Mouse (Mus musculus) hindbrain, embryonic 14.5 days (tissue): ENCODE results near the gene H1foo. TPM values are rescaled to one million over a fixed set of nuclear protein-coding genes. Genes with fewer than 3 reads are reported as not detected.

Source experiments
- ATAC-seq: fragments of 200-750 bp; cut with Nextera tagmentation; 2 replicates; pipeline ENCODE4 v1.8.0; 2017; ENCODE audit warnings: moderate number of reproducible peaks, mild to moderate bottlenecking, moderate TSS enrichment, moderate library complexity; ENCODE audit not compliant: low FRiP score
- DNase-seq: peaks from one replicate; pipeline ENCODE4 v3.0.0-alpha.2; 2015; ENCODE audit warnings: low spot score
- H3K27ac ChIP-seq: fragments of 300-500 bp; sonication (generic); 2 replicates; pipeline ENCODE4 v1.5.1; 2014; ENCODE audit warnings: mild to moderate bottlenecking, moderate library complexity
- H3K27me3 ChIP-seq: fragments of 300-500 bp; sonication (generic); 2 replicates; pipeline ENCODE4 v1.6.1; 2014; ENCODE audit warnings: mild to moderate bottlenecking, low read length, mixed read lengths; ENCODE audit not compliant: control insufficient read depth, insufficient read depth
- H3K36me3 ChIP-seq: fragments of 300-500 bp; sonication (generic); replicated peaks from 2 replicates; pipeline ENCODE4 v1.6.1; 2014; ENCODE audit not compliant: control insufficient read depth, insufficient read depth
- H3K4me1 ChIP-seq: fragments of 300-500 bp; sonication (generic); replicated peaks from 2 replicates; pipeline ENCODE4 v1.6.1; 2014; ENCODE audit warnings: antibody characterized with exemption, low read length, mixed read lengths; ENCODE audit not compliant: control insufficient read depth, insufficient read depth
- H3K4me2 ChIP-seq: fragments of 300-500 bp; sonication (generic); replicated peaks from 2 replicates; pipeline ENCODE4 v1.6.1; 2014; ENCODE audit warnings: mild to moderate bottlenecking, moderate library complexity
- H3K4me3 ChIP-seq: fragments of 300-500 bp; sonication (generic); replicated peaks from 2 replicates; pipeline ENCODE4 v1.5.1; 2014; ENCODE audit warnings: mild to moderate bottlenecking, low read length
- H3K9ac ChIP-seq: fragments of 300-500 bp; sonication (generic); 2 replicates; pipeline ENCODE4 v1.6.1; 2014
- H3K9me3 ChIP-seq: fragments of 300-500 bp; sonication (generic); 2 replicates; pipeline ENCODE4 v1.6.1; 2016; ENCODE audit warnings: low read length; ENCODE audit not compliant: control insufficient read depth
- WGBS: fragments of 180-500 bp; shearing (Covaris S2); extraction: QIAGEN DNeasy Blood & Tissue Kit; methylation state at CpG from one replicate; pipeline ENCODE4 v1.1.7; 2014; 5-methylcytosine and 5-hydroxymethylcytosine counted together
- polyA plus RNA-seq: library from polyadenylated mRNA; unstranded; fragments of >200 nt; fragmentation: Nextera tagmentation; extraction: Ambion mirVana; gene quantifications from 2 replicates; pipeline ENCODE4 v1.2.1, GENCODE M21; 2014

The H1foo gene
- polyA plus RNA-seq, 1 experiment from 2014 or later: not detected

DNA sequence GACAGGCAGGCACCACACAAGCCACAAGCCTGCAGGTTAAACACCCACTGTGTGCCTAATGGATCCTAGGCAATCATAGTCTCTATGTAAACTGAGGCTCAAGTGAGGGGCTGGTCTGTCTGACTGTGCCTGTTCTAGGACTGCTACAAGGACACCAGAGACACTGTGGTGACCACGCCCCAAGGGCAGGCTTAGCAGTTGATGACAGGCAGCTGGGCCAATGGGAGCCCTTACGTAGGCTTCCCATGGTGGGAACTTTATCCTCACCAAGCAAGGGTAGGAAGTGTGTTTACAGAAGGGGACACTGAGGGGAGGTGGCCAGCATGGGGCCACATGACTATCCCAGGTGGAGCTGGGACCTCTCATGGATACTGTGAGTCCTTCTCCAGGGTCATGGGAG is 54.5 kb downstream of the H1foo start:
- Histone ChIP-seq H3K4me3 (no peak overlapping the region), H3K4me2 (no peak overlapping the region), H3K36me3 (no peaks in the 10 kb centered on the region), H3K27ac (no peak overlapping the region), H3K27me3 (peaks cover 10% of the 10 kb centered on the region), H3K4me1 (peaks cover 4% of the 10 kb centered on the region; the same call in 1 of the 2 replicates), H3K9me3 (no peaks in the 10 kb centered on the region), H3K9ac (no peak overlapping the region)
- WGBS: 76% methylated on average over 2 of the region's 2 CpGs
- DNase-seq (no peak), ATAC-seq (no peak)

Other genes starting within 250 kb of the H1foo start
- gene Tmem40, start 182.5 kb upstream of the H1foo start, polyA plus RNA-seq: 1.4 and 1.8 TPM in 2 replicates
- 10.6 and 11.1 TPM in 2 replicates for gene Cand2, start 170.4 kb upstream of the H1foo start, polyA plus RNA-seq
- gene Rpl32, start 136.2 kb upstream of the H1foo start, polyA plus RNA-seq: 1,053 and 1,238 TPM in 2 replicates
- gene Efcab12, start 106.5 kb upstream of the H1foo start, polyA plus RNA-seq: 2.1 and 3.1 TPM in 2 replicates
- 7.1 and 8.4 TPM in 2 replicates for gene Mbd4, start 91.6 kb upstream of the H1foo start, polyA plus RNA-seq
- gene Ift122, start 91.5 kb upstream of the H1foo start, polyA plus RNA-seq: 26.2 and 28.5 TPM in 2 replicates
- gene Rho, start 13.2 kb upstream of the H1foo start, polyA plus RNA-seq: 0.08 and 0.53 TPM in 2 replicates
- gene Plxnd1, start 50.1 kb downstream of the H1foo start, polyA plus RNA-seq: 11.6 and 14.7 TPM in 2 replicates
- gene Tmcc1, start 248.5 kb downstream of the H1foo start, polyA plus RNA-seq: 17.8 and 22.4 TPM in 2 replicates